Mouse (Mus musculus): Measurements from ENCODE around the gene Skida1.
"Not testable (repeated sequence)": the region's sequence is repeated elsewhere in the genome, so short reads cannot be mapped to it uniquely, and the experiment has no call there.

Gene Skida1

GRCm38 (mm10) chr2:18048453-18049075 lies at the start of gene Skida1:
Skida1 (minus strand) TSS chr2:18049051.
- no peak for DNase-seq (ENCODE audit: low read depth)

- DNase-seq (ENCODE audit: low read depth) = no peak
Measured at GRCm38 (mm10) chr2:18095804-18096203, 47.0 kb upstream of the Skida1 start.

DNA sequence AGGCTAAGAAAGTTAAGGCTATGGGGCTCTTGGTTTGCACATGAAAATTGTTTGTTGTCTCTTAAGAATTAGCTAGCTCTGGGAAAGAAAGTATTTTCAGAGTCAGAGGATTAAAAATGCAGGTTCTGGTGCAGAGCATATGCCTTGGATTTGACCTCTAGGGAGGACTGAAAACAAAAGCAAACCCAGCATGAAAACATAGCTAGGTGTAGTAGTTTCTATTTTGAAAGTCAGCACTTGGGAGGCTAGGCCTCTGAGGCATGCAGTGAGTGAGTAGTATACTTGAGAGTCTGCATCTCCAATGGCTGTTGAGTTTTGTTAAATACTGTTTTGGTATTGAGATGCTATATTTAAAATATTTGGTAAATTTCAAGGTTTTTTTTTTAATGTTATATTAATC lies 45.5 kb upstream of the Skida1 start:
- DNase-seq (ENCODE audit: low read depth) = no peak

DNA sequence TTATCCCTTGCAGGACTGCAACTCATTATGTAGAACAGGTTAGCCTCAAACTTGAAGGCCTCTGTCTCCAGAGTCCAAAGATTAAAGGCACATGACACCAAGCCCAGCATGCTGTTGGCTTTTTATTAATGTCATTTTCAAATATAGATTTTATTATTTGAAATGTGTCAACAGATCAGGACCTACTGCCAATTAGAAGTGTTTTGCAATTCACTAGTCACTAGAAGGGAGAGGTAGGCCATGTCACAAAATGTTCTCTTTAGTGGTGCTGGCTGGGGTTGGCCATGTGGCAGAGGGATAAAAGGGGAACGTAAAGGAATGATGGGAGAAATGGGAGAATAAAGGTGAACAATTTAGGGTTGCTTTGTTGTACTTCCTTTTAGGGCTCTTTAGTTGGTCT lies 45.0 kb upstream of the Skida1 start:
- no peak for DNase-seq (ENCODE audit: low read depth)

- DNase-seq (ENCODE audit: low read depth) = not testable (repeated sequence)
Measured at GRCm38 (mm10) chr2:18087695-18088094, 38.8 kb upstream of the Skida1 start.

- DNase-seq (ENCODE audit: low read depth) = no peak
Measured at GRCm38 (mm10) chr2:18080182-18080860, 31.5 kb upstream of the Skida1 start.

GRCm38 (mm10) chr2:18071947-18072346 lies 23.1 kb upstream of the Skida1 start:
- no peak for DNase-seq (ENCODE audit: low read depth)

- no peak for DNase-seq (ENCODE audit: low read depth)
Measured at GRCm38 (mm10) chr2:18068071-18068796, 19.4 kb upstream of the Skida1 start.

- DNase-seq (ENCODE audit: low read depth) = no peak
Measured at GRCm38 (mm10) chr2:18066436-18066835, 17.6 kb upstream of the Skida1 start.

- no peak for DNase-seq (ENCODE audit: low read depth)
Measured at GRCm38 (mm10) chr2:18065708-18066030, 16.8 kb upstream of the Skida1 start.

DNA sequence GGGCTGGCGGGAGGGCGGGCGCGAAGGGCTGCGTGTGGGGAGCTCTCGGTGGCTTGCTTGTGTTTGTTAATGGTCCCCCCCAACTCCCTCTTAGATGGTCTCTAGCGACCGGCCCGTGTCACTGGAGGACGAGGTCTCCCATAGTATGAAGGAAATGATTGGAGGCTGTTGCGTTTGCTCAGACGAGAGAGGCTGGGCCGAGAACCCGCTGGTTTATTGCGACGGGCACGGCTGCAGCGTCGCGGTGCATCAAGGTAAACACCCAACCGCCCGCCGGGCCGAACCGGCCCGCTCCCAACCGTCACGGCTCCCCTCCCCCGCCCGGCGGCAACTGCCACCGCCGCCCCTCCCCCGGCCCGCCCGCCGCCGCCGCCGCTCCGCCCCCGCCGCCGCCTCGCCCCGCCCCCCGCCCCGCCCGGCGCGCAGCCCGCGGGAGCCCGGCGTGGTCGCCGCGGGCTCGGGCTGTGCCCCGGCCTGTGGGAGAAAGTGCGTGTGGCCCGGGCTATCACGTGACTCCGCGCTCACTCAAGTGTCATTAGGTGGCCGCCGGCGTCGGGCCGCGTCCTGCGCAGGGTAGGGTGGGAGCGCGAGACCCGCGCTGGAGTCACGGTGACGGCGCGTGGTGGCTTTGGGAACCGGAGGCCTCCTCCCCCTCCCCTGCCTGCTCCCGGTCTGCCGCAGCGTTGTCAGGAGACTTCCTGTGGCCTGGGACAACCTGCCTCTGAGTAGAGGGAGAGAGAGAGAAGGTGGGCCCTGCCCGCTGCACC lies 16.3 kb upstream of the Skida1 start:
- peak; percentile 80 for DNase-seq (ENCODE audit: low read depth)

DNA sequence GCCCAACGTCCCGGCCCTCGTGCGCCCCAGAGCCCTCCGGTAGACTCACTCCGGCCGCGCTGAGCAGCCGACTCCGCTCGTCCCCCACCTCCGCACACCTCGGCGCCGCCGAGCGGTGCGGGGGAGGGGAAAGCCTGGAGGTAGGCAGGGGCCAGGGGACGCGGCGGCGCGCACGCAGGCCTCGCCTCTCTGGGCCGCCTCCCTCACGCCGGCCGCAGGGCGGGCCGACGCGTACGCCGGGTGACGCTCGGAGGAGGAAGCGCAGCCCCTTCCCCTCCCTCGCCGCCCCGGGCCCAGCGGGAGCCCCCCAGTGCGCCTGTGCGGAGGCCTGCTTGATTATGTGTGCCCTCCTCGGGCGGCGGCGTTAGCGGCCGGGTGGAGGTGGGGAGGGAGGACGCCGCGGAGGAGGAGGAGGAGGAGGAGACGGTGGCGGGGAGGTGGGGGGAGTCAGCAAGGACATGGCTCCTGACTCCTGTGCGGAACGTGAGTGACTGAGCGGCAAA lies 15.6 kb upstream of the Skida1 start:
- DNase-seq (ENCODE audit: low read depth) = peak; percentile 97

DNA sequence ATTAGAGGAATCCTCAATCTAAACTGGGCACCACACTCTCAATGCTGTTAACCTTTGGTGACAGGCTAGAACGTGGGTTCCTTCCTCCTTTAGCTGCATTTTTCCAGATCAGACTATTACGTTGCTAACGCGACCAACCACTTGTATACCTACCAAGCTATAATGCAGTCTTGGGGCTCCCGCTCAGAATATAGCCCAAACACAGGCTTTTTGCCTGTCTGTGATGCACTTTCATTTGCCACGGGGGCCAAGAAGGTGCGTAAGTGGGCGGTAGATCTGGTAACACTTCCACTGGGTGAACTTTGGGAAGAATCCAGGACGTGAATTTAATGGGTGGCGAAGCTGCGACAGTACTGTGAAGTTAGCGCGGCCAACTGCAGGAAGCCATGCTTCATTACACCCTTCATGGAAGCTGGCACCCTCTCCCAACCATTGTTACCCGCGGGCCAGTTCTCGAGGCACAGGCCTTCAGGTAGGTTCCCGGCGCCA lies 15.0 kb upstream of the Skida1 start:
- DNase-seq (ENCODE audit: low read depth) = peak; percentile 73

- DNase-seq (ENCODE audit: low read depth) = no peak
Measured at GRCm38 (mm10) chr2:18060396-18060795, 11.5 kb upstream of the Skida1 start.

- DNase-seq (ENCODE audit: low read depth) = no peak
Measured at GRCm38 (mm10) chr2:18059891-18060290, 11.0 kb upstream of the Skida1 start.

DNA sequence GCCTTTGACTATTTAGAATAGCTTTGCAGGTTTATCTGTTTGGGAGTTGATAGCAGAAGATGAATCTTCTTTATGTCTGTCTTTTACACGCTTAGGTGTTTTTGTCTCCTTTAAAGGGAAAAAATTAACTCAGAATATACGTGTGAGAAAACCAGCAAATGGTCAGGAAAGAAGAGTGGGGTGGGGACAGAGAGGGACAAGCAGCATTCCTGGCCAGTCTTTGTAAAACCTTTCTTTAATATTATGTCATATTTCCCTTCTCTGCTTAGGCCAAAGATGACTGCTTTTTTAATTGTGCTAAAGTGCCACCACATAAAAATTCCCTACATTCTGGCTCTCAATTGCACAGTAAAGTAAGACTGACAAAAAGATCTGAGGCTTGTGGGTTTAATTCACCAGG lies 10.2 kb upstream of the Skida1 start:
- no peak for DNase-seq (ENCODE audit: low read depth)

- peak; percentile 24 for DNase-seq (ENCODE audit: low read depth)
Measured at GRCm38 (mm10) chr2:18058146-18058708, 9.4 kb upstream of the Skida1 start.

DNA sequence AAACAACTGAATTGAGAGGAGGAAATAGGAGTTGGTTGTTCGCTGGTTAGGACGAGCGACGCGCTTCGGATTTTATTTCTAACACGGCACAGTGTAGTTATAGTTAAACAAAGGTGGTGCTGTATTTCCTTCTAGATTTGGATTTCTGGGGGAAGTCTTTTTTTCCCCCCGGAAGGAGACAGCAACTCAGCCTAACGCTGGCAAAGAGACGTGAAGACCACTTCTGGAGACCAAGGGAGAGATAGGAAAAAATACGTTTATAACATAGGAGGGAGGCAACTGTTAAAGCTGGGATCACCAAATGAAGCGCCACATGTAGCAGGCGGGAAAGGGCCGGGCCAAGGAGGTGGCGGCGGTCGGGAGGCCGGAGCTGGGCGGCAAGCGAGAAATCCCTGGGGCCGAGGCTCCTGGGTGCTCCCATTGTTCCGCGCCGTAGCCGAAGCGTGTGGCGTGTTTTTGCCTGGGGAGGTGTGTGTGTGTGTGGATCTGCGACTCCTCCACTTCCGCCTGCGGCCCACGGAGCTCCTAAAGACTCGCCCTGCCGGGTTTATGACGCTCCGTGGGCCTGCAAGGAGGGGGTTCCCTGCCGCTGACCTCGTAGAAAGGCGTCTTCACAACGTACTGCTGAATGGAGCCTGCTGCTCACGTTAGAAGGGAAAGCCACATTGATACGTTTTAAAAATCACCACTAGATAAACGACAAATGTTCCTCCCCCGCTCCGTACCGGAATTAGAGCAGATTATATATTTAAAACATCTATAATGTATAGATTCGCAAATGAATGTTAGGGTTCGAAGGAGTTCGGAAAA lies 8.7 kb upstream of the Skida1 start:
- peak; percentile 72 for DNase-seq (ENCODE audit: low read depth)

DNA sequence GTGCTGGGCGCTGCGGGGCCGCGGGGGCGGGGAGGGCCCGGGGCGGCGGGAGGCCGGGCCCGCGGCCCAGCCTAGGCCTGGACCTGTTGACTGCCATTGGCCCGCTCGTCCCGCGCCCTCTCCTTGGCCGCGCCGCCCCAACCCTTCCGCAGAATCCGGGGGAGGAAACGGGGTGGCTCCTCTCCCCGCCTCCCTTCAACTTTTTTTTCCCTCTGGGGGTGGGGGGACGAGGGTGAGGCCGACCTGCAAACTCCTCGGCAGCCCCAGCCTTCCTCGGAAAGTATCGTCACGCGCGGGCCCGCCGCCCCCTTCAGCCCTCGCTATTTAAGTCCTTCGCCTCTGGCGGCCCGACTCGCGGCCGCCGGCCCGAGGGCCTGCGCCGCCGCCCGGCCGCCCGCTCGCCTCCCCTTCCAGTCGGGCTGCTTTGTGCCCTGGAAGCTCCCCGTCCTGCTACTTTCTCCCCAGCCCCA lies 8.0 kb upstream of the Skida1 start:
- peak; percentile 97 for DNase-seq (ENCODE audit: low read depth)

DNA sequence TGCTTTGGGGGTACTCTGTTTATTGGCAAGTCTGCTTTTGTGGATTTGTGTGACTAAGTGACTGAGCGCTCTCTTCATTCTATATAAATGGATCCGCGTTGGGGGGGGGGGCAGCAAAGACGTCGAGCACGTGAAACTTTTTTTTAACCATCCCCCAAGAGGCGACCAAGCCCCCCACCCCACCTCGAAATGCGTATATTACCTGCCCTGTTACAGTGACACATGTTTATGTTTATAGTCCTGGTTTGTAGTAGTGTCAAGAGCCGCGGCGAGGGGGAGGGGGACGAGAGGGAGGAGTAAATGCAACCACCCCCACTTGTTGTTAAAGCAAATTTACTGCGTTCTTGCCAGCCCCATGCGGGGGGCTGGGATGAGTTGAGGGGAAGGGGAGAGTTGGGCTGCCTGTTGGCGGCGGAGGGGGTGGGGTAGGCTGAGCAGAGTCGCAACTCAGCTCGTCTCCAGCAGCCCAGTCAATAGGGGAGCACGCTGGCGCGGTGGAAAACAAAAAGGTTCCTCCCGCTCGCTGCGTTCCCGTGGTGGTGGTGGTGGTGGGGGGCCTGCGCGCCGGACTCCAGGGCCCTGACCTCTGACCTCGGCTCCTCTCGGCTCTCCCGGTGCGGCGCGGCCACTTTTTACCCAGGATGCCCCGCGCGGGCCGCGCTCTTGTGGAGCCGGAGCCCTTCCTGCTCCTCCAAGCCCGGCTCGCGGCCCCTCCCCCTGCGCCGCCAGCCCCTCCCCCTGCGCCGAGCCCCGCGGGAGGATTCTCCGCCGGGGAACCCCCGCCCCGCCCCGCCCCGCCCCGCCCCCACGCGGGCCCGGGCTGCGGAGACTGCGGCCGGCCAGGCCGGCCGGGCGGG lies 7.3 kb upstream of the Skida1 start:
- DNase-seq (ENCODE audit: low read depth) = peak; percentile 96
